Mouse (Mus musculus): ENCODE results near the gene Nol10. TPM values are rescaled to one million over a fixed set of nuclear protein-coding genes. Genes with fewer than 3 reads are reported as not detected.
A peak's percentile ranks its signal among the peaks of the same experiment; 100 is the strongest.

The Nol10 gene
- total and polyA plus RNA-seq, 2 experiments from 2014 or later: 13.2 to 13.9 TPM

DNA sequence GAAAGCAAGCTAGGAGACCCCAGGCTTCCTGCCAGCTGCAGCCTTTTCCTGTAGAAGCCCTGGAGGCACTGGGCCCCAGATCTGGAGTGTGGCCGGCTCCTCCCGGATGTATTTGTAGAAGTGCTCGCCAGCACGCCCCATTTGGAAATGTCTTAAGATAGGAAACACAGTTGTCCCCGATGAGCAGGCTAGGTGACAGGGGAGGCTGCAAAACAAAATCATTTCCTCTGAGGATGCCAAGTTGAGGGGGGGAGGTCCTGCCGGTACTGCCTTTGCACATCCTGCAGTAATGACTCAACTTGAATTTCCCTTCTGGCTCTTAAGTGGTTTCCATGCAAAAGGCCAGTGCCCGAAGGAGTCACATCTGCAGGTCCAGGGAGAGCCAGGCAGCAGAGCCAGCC lies 92.0 kb downstream of the Nol10 start:
- Histone ChIP-seq H3K27me3 (ENCODE audit: insufficient read depth, low read length) (no peaks in the 10 kb centered on the region), H3K36me3 (ENCODE audit: insufficient read depth) (no peaks in the 10 kb centered on the region), H3K9me3 (ENCODE audit: low read length) (no peaks in the 10 kb centered on the region), H3K9ac (no peak overlapping the region), H3K4me2 (ENCODE audit: low read depth) (no peak overlapping the region), H3K4me3 (ENCODE audit: low read depth, low read length) (no peak overlapping the region), H3K4me1 (ENCODE audit: insufficient read depth) (no peaks in the 10 kb centered on the region), H3K27ac (ENCODE audit: low read depth, low read length) (no peak overlapping the region)
- DNase-seq: no peak
- no peak for TF ChIP-seq CTCF (IDR thresholded peaks at IDR 0.05; ENCODE audit: low read depth)
- WGBS: 57% methylated on average over 7 of the region's 7 CpGs
- no peak for ATAC-seq

DNA sequence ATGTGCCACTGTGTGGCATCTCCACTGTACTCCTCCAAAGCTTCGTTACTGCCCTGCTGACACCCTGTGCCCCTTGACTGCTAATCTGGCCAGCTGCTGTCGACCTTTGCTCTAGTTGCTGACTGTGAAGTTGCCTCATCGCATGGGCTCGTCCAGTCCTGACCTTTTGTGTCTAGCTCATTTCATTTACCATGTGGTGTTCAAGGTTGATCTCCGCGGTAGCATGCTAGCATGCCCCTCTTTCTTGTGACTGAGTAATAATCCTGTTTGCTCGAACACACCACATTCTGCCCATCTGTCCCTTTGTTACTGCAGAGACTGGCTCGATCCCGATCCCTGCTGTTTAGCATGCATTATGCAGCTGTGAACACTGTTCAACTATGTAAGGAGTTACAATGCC lies 93.2 kb downstream of the Nol10 start:
- no peak for DNase-seq

GRCm38 (mm10) chr12:17444406-17444805 lies 96.1 kb downstream of the Nol10 start:
- DNase-seq: no peak
- Histone ChIP-seq H3K4me1 (ENCODE audit: insufficient read depth) (no peaks in the 10 kb centered on the region), H3K4me2 (ENCODE audit: low read depth) (no peak overlapping the region), H3K27ac (ENCODE audit: low read depth, low read length) (no peak overlapping the region), H3K9me3 (ENCODE audit: low read length) (no peaks in the 10 kb centered on the region), H3K9ac (no peak overlapping the region), H3K4me3 (ENCODE audit: low read depth, low read length) (no peak overlapping the region), H3K36me3 (ENCODE audit: insufficient read depth) (no peaks in the 10 kb centered on the region), H3K27me3 (ENCODE audit: insufficient read depth, low read length) (no peaks in the 10 kb centered on the region)
- 80% methylated on average over 11 of the region's 11 CpGs for WGBS
- no peak for ATAC-seq
- no peak for TF ChIP-seq CTCF (IDR thresholded peaks at IDR 0.05; ENCODE audit: low read depth)

More for the DNA sequence above, 93.2 kb downstream of the Nol10 start:
- Histone ChIP-seq H3K4me3 (ENCODE audit: low read depth, low read length) (no peak overlapping the region), H3K9ac (no peak overlapping the region), H3K27ac (ENCODE audit: low read depth, low read length) (no peak overlapping the region), H3K9me3 (ENCODE audit: low read length) (no peaks in the 10 kb centered on the region), H3K4me2 (ENCODE audit: low read depth) (no peak overlapping the region), H3K36me3 (ENCODE audit: insufficient read depth) (no peaks in the 10 kb centered on the region), H3K27me3 (ENCODE audit: insufficient read depth, low read length) (no peaks in the 10 kb centered on the region), H3K4me1 (ENCODE audit: insufficient read depth) (no peaks in the 10 kb centered on the region)
- 33% methylated on average over 9 of the region's 9 CpGs for WGBS
- peak; percentile 55; the same call in 1 of the 2 replicates for ATAC-seq
- no peak for TF ChIP-seq CTCF (IDR thresholded peaks at IDR 0.05; ENCODE audit: low read depth)

DNA sequence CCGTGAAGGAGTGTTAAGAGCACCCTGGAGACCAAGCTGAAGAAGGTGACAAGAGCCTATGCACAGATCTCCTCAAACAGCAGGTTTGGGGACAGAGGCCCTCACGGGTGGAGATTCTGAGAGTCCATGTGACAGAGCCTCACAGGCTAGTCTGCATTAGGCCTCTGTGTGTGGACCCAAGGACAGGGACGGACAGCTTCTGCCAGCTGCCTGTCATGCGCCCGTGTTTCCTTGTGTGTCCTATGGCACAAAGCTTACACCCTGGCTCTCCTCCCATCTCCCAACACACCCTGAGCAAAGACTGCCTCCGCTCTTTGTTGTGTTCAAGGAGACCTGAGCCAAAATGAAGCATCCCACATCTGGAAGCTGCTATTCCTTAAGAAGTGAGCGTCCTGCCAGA lies 97.0 kb downstream of the Nol10 start:
- DNase-seq: no peak
- TF ChIP-seq CTCF (IDR thresholded peaks at IDR 0.05; ENCODE audit: low read depth): no peak
- H3K27me3 ChIP-seq (ENCODE audit: insufficient read depth, low read length): no peaks in the 10 kb centered on the region
- no peak overlapping the region for H3K27ac ChIP-seq (ENCODE audit: low read depth, low read length)
- 95% methylated on average over 7 of the region's 7 CpGs for WGBS
- no peak for ATAC-seq
- H3K9me3 ChIP-seq (ENCODE audit: low read length): no peaks in the 10 kb centered on the region
- no peak overlapping the region for H3K9ac ChIP-seq
- H3K4me3 ChIP-seq (ENCODE audit: low read depth, low read length): no peak overlapping the region
- H3K36me3 ChIP-seq (ENCODE audit: insufficient read depth): no peaks in the 10 kb centered on the region
- H3K4me2 ChIP-seq (ENCODE audit: low read depth): no peak overlapping the region
- no peaks in the 10 kb centered on the region for H3K4me1 ChIP-seq (ENCODE audit: insufficient read depth)

- TF ChIP-seq CTCF (IDR thresholded peaks at IDR 0.05; ENCODE audit: low read depth): no peak
- Histone ChIP-seq H3K36me3 (ENCODE audit: insufficient read depth) (no peaks in the 10 kb centered on the region), H3K9me3 (ENCODE audit: low read length) (no peaks in the 10 kb centered on the region), H3K4me2 (ENCODE audit: low read depth) (no peak overlapping the region), H3K27ac (ENCODE audit: low read depth, low read length) (no peak overlapping the region), H3K4me1 (ENCODE audit: insufficient read depth) (no peaks in the 10 kb centered on the region), H3K4me3 (ENCODE audit: low read depth, low read length) (no peak overlapping the region), H3K9ac (no peak overlapping the region), H3K27me3 (ENCODE audit: insufficient read depth, low read length) (no peaks in the 10 kb centered on the region)
- DNase-seq (no peak), ATAC-seq (no peak)
- 85% methylated on average over 3 of the region's 3 CpGs for WGBS
Measured at GRCm38 (mm10) chr12:17448781-17449180, 100.5 kb downstream of the Nol10 start.

DNA sequence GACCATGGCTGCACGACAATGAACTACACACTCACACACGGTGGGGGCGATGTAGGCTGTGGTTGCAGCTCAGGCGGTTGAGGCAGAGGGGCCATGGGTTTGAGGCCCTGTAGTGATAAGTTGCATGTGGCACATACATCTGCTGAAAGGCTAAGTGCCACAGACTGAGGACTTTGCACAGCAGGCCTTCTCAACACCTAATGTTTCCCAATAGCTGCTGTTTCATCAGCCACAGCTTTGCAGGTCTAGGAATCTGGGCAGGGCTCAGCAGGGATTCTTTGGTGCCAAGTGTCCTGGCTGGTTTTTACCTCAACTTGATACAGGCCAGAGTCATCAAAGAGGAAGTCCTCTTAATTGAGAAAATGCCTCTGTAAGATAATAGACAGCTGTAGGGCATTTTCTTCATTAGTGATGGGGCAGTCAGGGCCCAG lies 101.4 kb downstream of the Nol10 start:
- no peak overlapping the region for H3K4me3 ChIP-seq (ENCODE audit: low read depth, low read length)
- H3K9ac ChIP-seq: no peak overlapping the region
- no peak for DNase-seq
- H3K9me3 ChIP-seq (ENCODE audit: low read length): no peaks in the 10 kb centered on the region
- WGBS: 85% methylated on average over 4 of the region's 4 CpGs
- H3K4me1 ChIP-seq (ENCODE audit: insufficient read depth): no peaks in the 10 kb centered on the region
- H3K36me3 ChIP-seq (ENCODE audit: insufficient read depth): no peaks in the 10 kb centered on the region
- no peak overlapping the region for H3K4me2 ChIP-seq (ENCODE audit: low read depth)
- TF ChIP-seq CTCF (IDR thresholded peaks at IDR 0.05; ENCODE audit: low read depth): no peak
- H3K27me3 ChIP-seq (ENCODE audit: insufficient read depth, low read length): no peaks in the 10 kb centered on the region
- no peak overlapping the region for H3K27ac ChIP-seq (ENCODE audit: low read depth, low read length)
- no peak for ATAC-seq

- no peaks in the 10 kb centered on the region for H3K4me1 ChIP-seq (ENCODE audit: insufficient read depth)
- H3K36me3 ChIP-seq (ENCODE audit: insufficient read depth): no peaks in the 10 kb centered on the region
- H3K4me3 ChIP-seq (ENCODE audit: low read depth, low read length): no peak overlapping the region
- ATAC-seq (no peak), DNase-seq (no peak)
- no peak for TF ChIP-seq CTCF (IDR thresholded peaks at IDR 0.05; ENCODE audit: low read depth)
- no peaks in the 10 kb centered on the region for H3K27me3 ChIP-seq (ENCODE audit: insufficient read depth, low read length)
- no peaks in the 10 kb centered on the region for H3K9me3 ChIP-seq (ENCODE audit: low read length)
- no peak overlapping the region for H3K27ac ChIP-seq (ENCODE audit: low read depth, low read length)
- 83% methylated on average over 4 of the region's 4 CpGs for WGBS
- H3K9ac ChIP-seq: no peak overlapping the region
- no peak overlapping the region for H3K4me2 ChIP-seq (ENCODE audit: low read depth)
Measured at GRCm38 (mm10) chr12:17450503-17450902, 102.2 kb downstream of the Nol10 start.

- H3K4me1 ChIP-seq (ENCODE audit: insufficient read depth): no peaks in the 10 kb centered on the region
- DNase-seq: no peak
- H3K9ac ChIP-seq: no peak overlapping the region
- no peak for TF ChIP-seq CTCF (IDR thresholded peaks at IDR 0.05; ENCODE audit: low read depth)
- whole genome bisulfite sequencing: 68% methylated on average over 4 of the region's 4 CpGs
- no peak overlapping the region for H3K4me3 ChIP-seq (ENCODE audit: low read depth, low read length)
- no peaks in the 10 kb centered on the region for H3K9me3 ChIP-seq (ENCODE audit: low read length)
- no peaks in the 10 kb centered on the region for H3K36me3 ChIP-seq (ENCODE audit: insufficient read depth)
- no peak overlapping the region for H3K27ac ChIP-seq (ENCODE audit: low read depth, low read length)
- ATAC-seq: no peak
- H3K27me3 ChIP-seq (ENCODE audit: insufficient read depth, low read length): no peaks in the 10 kb centered on the region
- H3K4me2 ChIP-seq (ENCODE audit: low read depth): no peak overlapping the region
Measured at GRCm38 (mm10) chr12:17450908-17451307, 102.7 kb downstream of the Nol10 start.

Measured in forebrain, postnatal 0 days (tissue).